In the genomic region with DNA sequence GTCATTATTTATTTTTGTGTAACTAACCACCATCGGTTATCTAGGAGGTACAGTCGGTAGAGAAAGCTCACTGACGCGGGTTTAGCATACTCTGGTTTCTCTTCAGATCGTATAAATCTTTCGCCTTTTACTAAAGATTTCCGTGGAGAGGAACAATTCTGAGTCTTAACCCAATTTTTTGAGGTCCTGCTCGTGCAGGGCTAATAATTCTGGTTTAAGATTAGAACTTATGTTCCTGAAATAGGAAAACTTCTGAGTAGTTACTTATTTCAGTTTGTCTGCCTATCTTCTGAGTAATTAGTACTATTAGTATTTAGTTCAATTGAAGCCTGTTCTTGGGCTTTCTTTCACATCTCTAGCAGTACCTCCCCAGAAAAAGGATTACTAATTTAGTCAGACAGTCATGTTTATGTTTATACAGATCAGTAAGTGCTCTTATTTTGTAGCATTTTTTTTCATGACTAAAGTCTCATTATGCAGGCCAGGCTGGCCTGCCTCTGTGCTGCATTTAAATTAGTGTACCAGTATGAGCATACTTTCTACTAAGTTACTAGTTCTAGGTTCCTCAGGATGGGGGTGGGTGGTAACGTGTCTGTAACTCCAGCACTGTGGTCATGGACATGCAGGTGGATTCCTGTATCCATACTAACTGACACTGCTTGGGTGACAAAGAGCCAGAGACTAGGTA, we compare ENCODE assay signal across 8 mouse cellular contexts. TPM values are rescaled to one million over a fixed set of nuclear protein-coding genes. Genes with fewer than 3 reads are reported as not detected.
A peak's percentile ranks its signal among the peaks of the same experiment; 100 is the strongest.
DNase-seq lines count a peak whose midpoint lies in the region; ATAC-seq and TF ChIP-seq lines count a peak whose summit lies in the region.

No protein-coding gene starts in this region.

- peak; percentile 75 for ATAC-seq in heart, embryonic 15.5 days (replicated peaks; ENCODE audit: insufficient number of reproducible peaks, insufficient read depth, low FRiP score, low read depth)
- ATAC-seq in kidney, postnatal 0 days (replicated peaks; ENCODE audit: low FRiP score, low read depth), result peak; percentile 92
- ATAC-seq in lung, postnatal 0 days, result peak; percentile 86

- peak overlapping the region; percentile 48 for H3K4me3 ChIP-seq in heart, embryonic 15.5 days
- peak overlapping the region; percentile 30; the same call in 1 of the 2 replicates for H3K4me3 ChIP-seq in kidney, postnatal 0 days (replicated peaks; ENCODE audit: low read depth, low read length)
- H3K4me3 ChIP-seq in lung, postnatal 0 days (ENCODE audit: low read depth, low read length), result peak overlapping the region; percentile 37

- TF ChIP-seq CTCF in kidney, postnatal 0 days (IDR thresholded peaks at IDR 0.05; ENCODE audit: low read depth), result no peak
- TF ChIP-seq CTCF in lung, postnatal 0 days (IDR thresholded peaks at IDR 0.05), result no peak

- no peaks in the 10 kb centered on the region for H3K9me3 ChIP-seq in heart, embryonic 15.5 days (replicated peaks)
- H3K9me3 ChIP-seq in kidney, postnatal 0 days (replicated peaks; ENCODE audit: low read length), result no peaks in the 10 kb centered on the region
- no peaks in the 10 kb centered on the region for H3K9me3 ChIP-seq in lung, postnatal 0 days (ENCODE audit: low read length)

- under 1% methylated on average over 9 of the region's 9 CpGs for WGBS in heart, embryonic 15.5 days
- under 1% methylated on average over 9 of the region's 9 CpGs for WGBS in kidney, postnatal 0 days
- under 1% methylated on average over 9 of the region's 9 CpGs for WGBS in lung, postnatal 0 days

- peak overlapping the region; percentile 60 for H3K9ac ChIP-seq in heart, embryonic 15.5 days
- peak overlapping the region; percentile 35 for H3K9ac ChIP-seq in kidney, postnatal 0 days (ENCODE audit: low read depth, low read length)
- peak overlapping the region; percentile 52 for H3K9ac ChIP-seq in lung, postnatal 0 days (replicated peaks; ENCODE audit: low read depth)

- no peaks in the 10 kb centered on the region for H3K27me3 ChIP-seq in heart, embryonic 15.5 days
- no peaks in the 10 kb centered on the region for H3K27me3 ChIP-seq in kidney, postnatal 0 days (ENCODE audit: insufficient read depth, low read length)
- H3K27me3 ChIP-seq in lung, postnatal 0 days (replicated peaks; ENCODE audit: insufficient read depth, low read length), result no peaks in the 10 kb centered on the region

- peak overlapping the region; percentile 56 for H3K4me2 ChIP-seq in heart, embryonic 15.5 days
- H3K4me2 ChIP-seq in kidney, postnatal 0 days (ENCODE audit: low read length), result peak overlapping the region; percentile 50
- peak overlapping the region; percentile 47 for H3K4me2 ChIP-seq in lung, postnatal 0 days (replicated peaks; ENCODE audit: low read depth, low read length)

- peak overlapping the region; percentile 78 for H3K27ac ChIP-seq in heart, embryonic 15.5 days
- peak overlapping the region; percentile 79 for H3K27ac ChIP-seq in kidney, postnatal 0 days
- H3K27ac ChIP-seq in lung, postnatal 0 days (ENCODE audit: low read length), result peak overlapping the region; percentile 78

- TF ChIP-seq EP300 in lung, postnatal 0 days (IDR thresholded peaks at IDR 0.05), result no peak

- 0 out of 2 replicates have a peak, but pooled peaks cover 5% of the 10 kb centered on the region for H3K4me1 ChIP-seq in heart, embryonic 15.5 days (replicated peaks)
- no peaks in the 10 kb centered on the region for H3K4me1 ChIP-seq in kidney, postnatal 0 days (replicated peaks; ENCODE audit: insufficient read depth, low read length)
- H3K4me1 ChIP-seq in lung, postnatal 0 days (ENCODE audit: insufficient read depth, low read depth, low read length), result no peaks in the 10 kb centered on the region

- peak; percentile 66 to 68 for DNase-seq in B cell, adult 2 months
- DNase-seq in ES-CJ7 (ENCODE audit: low read depth, low spot score), result peak; percentile 93
- DNase-seq in embryo, embryonic 9.5 days (ENCODE audit: extremely low spot score), result peak; percentile 85
- peak; percentile 94 for DNase-seq in kidney, postnatal 0 days (ENCODE audit: low spot score)
- peak; percentile 88 for DNase-seq in lung, postnatal 0 days (ENCODE audit: low spot score)
- DNase-seq in right cerebral cortex, postnatal 10 days (ENCODE audit: low spot score in 2 of 2), result peak; percentile 36 to 63
- no peak for DNase-seq in ovary, postnatal 10 days (ENCODE audit: low spot score)

- H3K36me3 ChIP-seq in heart, embryonic 15.5 days, result no peaks in the 10 kb centered on the region
- H3K36me3 ChIP-seq in kidney, postnatal 0 days (ENCODE audit: insufficient read depth, low read length), result no peaks in the 10 kb centered on the region
- no peaks in the 10 kb centered on the region for H3K36me3 ChIP-seq in lung, postnatal 0 days (ENCODE audit: insufficient read depth, low read length)

RNA-seq across cellular contexts. Expression of a gene that starts 7.6 kb away (rescaled TPM):
- 36.4 and 39.7 TPM in 2 replicates for polyA plus RNA-seq in heart, embryonic 15.5 days (2015; fragmentation: Nextera tagmentation; extraction: Ambion mirVana)
- polyA plus RNA-seq in kidney, postnatal 0 days (2015; fragmentation: Nextera tagmentation; extraction: Ambion mirVana), result 24.6 and 27.2 TPM in 2 replicates
- 2.0 and 3.0 TPM in 2 replicates for polyA plus RNA-seq in lung, postnatal 0 days (2015; fragmentation: Nextera tagmentation; extraction: Ambion mirVana)

RNA-seq across cellular contexts. Expression of a gene that starts 34.0 kb away (rescaled TPM):
- polyA plus RNA-seq in heart, embryonic 15.5 days (2015; fragmentation: Nextera tagmentation; extraction: Ambion mirVana), result 538 and 545 TPM in 2 replicates
- polyA plus RNA-seq in kidney, postnatal 0 days (2015; fragmentation: Nextera tagmentation; extraction: Ambion mirVana), result 988 and 1,137 TPM in 2 replicates
- polyA plus RNA-seq in lung, postnatal 0 days (2015; fragmentation: Nextera tagmentation; extraction: Ambion mirVana), result 633 and 681 TPM in 2 replicates

RNA-seq across cellular contexts. Expression of a gene that starts 56.2 kb away (rescaled TPM):
- polyA plus RNA-seq in heart, embryonic 15.5 days (2015; fragmentation: Nextera tagmentation; extraction: Ambion mirVana), result 1.8 and 2.5 TPM in 2 replicates
- 3.7 and 4.0 TPM in 2 replicates for polyA plus RNA-seq in kidney, postnatal 0 days (2015; fragmentation: Nextera tagmentation; extraction: Ambion mirVana)
- 4.0 and 5.0 TPM in 2 replicates for polyA plus RNA-seq in lung, postnatal 0 days (2015; fragmentation: Nextera tagmentation; extraction: Ambion mirVana)
